Mouse (Mus musculus) limb, embryonic 14.5 days (tissue): ENCODE results near the gene Hapln3. TPM values are rescaled to one million over a fixed set of nuclear protein-coding genes. Genes with fewer than 3 reads are reported as not detected.

ENCODE experiments used
- ATAC-seq: fragments of 200-750 bp; cut with Nextera tagmentation; 2 replicates; pipeline ENCODE4 v1.8.0; 2017; ENCODE audit warnings: low read depth, moderate number of reproducible peaks, moderate TSS enrichment; ENCODE audit not compliant: low FRiP score
- DNase-seq: peaks from one replicate; pipeline ENCODE4 v3.0.0-alpha.2; 2015; ENCODE audit warnings: low spot score
- H3K27ac ChIP-seq: fragments of 300-500 bp; sonication (generic); replicated peaks from 2 replicates; pipeline ENCODE4 v1.5.1; 2014; ENCODE audit warnings: low read depth, mild to moderate bottlenecking, low read length, moderate library complexity, mixed read lengths
- H3K27me3 ChIP-seq: fragments of 300-500 bp; sonication (generic); 2 replicates; pipeline ENCODE4 v1.6.1; 2014; ENCODE audit warnings: low read length, mixed read lengths; ENCODE audit not compliant: control insufficient read depth, insufficient read depth
- H3K36me3 ChIP-seq: fragments of 300-500 bp; sonication (generic); 2 replicates; pipeline ENCODE4 v1.6.1; 2014; ENCODE audit warnings: mild to moderate bottlenecking, low read length, moderate library complexity, mixed read lengths; ENCODE audit not compliant: control insufficient read depth, insufficient read depth
- H3K4me1 ChIP-seq: fragments of 300-500 bp; sonication (generic); 2 replicates; pipeline ENCODE4 v1.6.1; 2014; ENCODE audit warnings: antibody characterized with exemption, low read length, mixed read lengths; ENCODE audit not compliant: control insufficient read depth, insufficient read depth
- H3K4me2 ChIP-seq: fragments of 300-500 bp; sonication (generic); replicated peaks from 2 replicates; pipeline ENCODE4 v1.6.1; 2014; ENCODE audit warnings: low read depth, mild to moderate bottlenecking, low read length, moderate library complexity; ENCODE audit not compliant: severe bottlenecking
- H3K4me3 ChIP-seq: fragments of 300-500 bp; sonication (generic); replicated peaks from 2 replicates; pipeline ENCODE4 v1.5.1; 2014; ENCODE audit warnings: low read length
- H3K9ac ChIP-seq: fragments of 300-500 bp; sonication (generic); 2 replicates; pipeline ENCODE4 v1.6.1; 2014; ENCODE audit warnings: mild to moderate bottlenecking, low read depth, low read length, moderate library complexity; ENCODE audit not compliant: severe bottlenecking
- H3K9me3 ChIP-seq: fragments of 300-500 bp; sonication (generic); 2 replicates; pipeline ENCODE4 v1.6.1; 2016; ENCODE audit warnings: low read length; ENCODE audit not compliant: control insufficient read depth
- POLR2A ChIP-seq: fragments of 200-500 bp; IDR thresholded peaks from 2 replicates; pipeline ENCODE4 v1.8.0; 2012; ENCODE audit warnings: inconsistent platforms, mild to moderate bottlenecking, moderate library complexity, borderline replicate concordance; ENCODE audit not compliant: insufficient read depth, insufficient read length; ENCODE audit errors: extremely low read depth
- WGBS: fragments of 180-500 bp; shearing (Covaris S2); extraction: QIAGEN DNeasy Blood & Tissue Kit; methylation state at CpG from one replicate; pipeline ENCODE4 v1.1.7; 2014; 5-methylcytosine and 5-hydroxymethylcytosine counted together
- polyA plus RNA-seq, 2 experiments: library from polyadenylated mRNA; depleted of rRNA in 1 of 2; stranded (reverse) in 1 of 2; unstranded in 1 of 2; fragments of >200 nt; fragmentation: Nextera tagmentation in 1 of 2; extraction: Ambion mirVana in 1 of 2; gene quantifications; 2 replicates each; pipeline versions ENCODE4 v1.2.1 to v1.2.3; 2012 to 2014

The Hapln3 gene
- polyA plus RNA-seq, 2 experiments = 1.5 to 2.3 TPM

DNA sequence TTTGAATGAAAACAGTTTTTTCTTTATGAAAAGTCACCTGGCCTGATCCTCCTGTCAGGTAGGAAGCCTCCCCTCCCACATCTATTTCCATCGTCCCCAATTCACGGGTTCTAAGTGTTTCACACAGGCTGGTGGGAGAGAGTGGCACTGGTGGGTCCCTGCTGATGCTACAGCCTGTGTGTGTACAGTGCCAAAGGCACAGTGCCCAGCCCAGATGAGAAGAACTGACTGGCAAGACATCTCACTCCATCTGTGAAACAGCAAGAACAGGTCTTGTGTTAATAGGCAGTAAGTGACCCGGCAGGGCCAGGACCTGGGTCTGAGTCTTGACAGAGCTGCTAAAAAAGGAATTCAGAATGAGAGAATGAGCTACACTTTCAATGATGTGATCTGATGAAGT lies 51.6 kb downstream of the Hapln3 start:
- no peaks in the 10 kb centered on the region for H3K27me3 ChIP-seq
- H3K9ac ChIP-seq = no peak overlapping the region
- H3K27ac ChIP-seq = no peak overlapping the region
- no peaks in the 10 kb centered on the region for H3K9me3 ChIP-seq
- ATAC-seq (no peak), DNase-seq (no peak)
- H3K36me3 ChIP-seq = no peaks in the 10 kb centered on the region
- no peak for TF ChIP-seq POLR2A
- no peak overlapping the region for H3K4me2 ChIP-seq
- H3K4me1 ChIP-seq = no peaks in the 10 kb centered on the region
- no peak overlapping the region for H3K4me3 ChIP-seq
- WGBS = 63% methylated on average over 3 of the region's 3 CpGs

DNA sequence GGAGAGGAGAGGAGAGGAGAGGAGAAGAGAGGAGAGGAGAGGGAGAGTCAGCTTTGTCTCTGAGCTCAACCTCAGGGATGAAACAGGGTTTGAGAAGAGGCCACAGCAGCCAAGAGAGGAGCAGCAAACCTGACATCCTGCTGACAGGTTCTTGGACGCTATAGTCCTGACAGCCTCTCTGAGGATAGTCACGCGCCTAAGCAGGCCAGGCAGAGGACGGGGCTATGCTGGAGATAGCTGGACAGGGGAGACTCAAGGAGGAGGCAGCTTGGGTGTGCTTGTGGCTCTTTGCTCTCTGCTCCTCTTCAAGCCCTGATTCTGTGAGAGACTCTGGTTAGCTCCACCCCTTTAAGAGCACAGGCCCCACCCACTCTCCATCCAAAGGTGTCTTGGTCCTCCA lies 62.6 kb downstream of the Hapln3 start:
- ATAC-seq (no peak), DNase-seq (no peak)
- H3K9me3 ChIP-seq = no peaks in the 10 kb centered on the region
- no peak overlapping the region for H3K9ac ChIP-seq
- H3K4me1 ChIP-seq = no peaks in the 10 kb centered on the region
- H3K27ac ChIP-seq = no peak overlapping the region
- H3K4me3 ChIP-seq = no peak overlapping the region
- no peaks in the 10 kb centered on the region for H3K36me3 ChIP-seq
- no peak overlapping the region for H3K4me2 ChIP-seq
- no peaks in the 10 kb centered on the region for H3K27me3 ChIP-seq
- TF ChIP-seq POLR2A = no peak
- 52% methylated on average over 3 of the region's 4 CpGs for WGBS

DNA sequence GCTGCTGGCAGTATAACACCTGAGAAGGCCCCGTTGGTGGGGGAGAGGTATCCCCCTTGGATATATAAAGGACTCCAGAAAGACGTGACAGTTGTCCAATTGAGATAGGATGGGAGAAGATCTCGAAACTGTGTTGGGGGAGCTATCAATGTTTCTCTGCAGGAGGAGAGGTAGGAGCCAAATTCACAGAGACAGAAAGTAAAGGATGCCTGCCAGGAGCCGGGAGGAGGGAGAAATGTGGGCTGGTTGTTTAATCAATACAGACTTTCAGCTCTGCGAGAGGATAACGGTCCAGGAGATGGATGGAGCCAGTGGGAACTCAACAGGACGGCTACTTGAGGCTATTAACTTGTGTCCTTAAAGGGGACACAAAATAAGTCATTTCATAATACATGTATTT lies 63.4 kb downstream of the Hapln3 start:
- H3K27ac ChIP-seq = no peak overlapping the region
- ATAC-seq = no peak
- 66% methylated on average over 7 of the region's 7 CpGs for WGBS
- H3K9me3 ChIP-seq = no peaks in the 10 kb centered on the region
- no peak overlapping the region for H3K4me3 ChIP-seq
- H3K36me3 ChIP-seq = no peaks in the 10 kb centered on the region
- H3K27me3 ChIP-seq = no peaks in the 10 kb centered on the region
- no peak overlapping the region for H3K9ac ChIP-seq
- H3K4me1 ChIP-seq = no peaks in the 10 kb centered on the region
- H3K4me2 ChIP-seq = no peak overlapping the region
- no peak for TF ChIP-seq POLR2A
- no peak for DNase-seq

Other genes with a start within 250 kb of the Hapln3 start
- 26.1 and 29.2 TPM in 2 replicates for gene Aen, start 235.2 kb downstream of the Hapln3 start, polyA plus RNA-seq (2012; rRNA removed)
- 33.8 and 34.1 TPM in 2 replicates for gene Aen, start 235.2 kb downstream of the Hapln3 start, polyA plus RNA-seq (2014; fragmentation: Nextera tagmentation; extraction: Ambion mirVana)
- 2.0 and 2.5 TPM in 2 replicates for gene Isg20, start 217.6 kb downstream of the Hapln3 start, polyA plus RNA-seq (2012; rRNA removed)
- 1.5 and 1.6 TPM in 2 replicates for gene Isg20, start 217.6 kb downstream of the Hapln3 start, polyA plus RNA-seq (2014; fragmentation: Nextera tagmentation; extraction: Ambion mirVana)
- 161 and 188 TPM in 2 replicates for gene Acan, start 77.5 kb downstream of the Hapln3 start, polyA plus RNA-seq (2012; rRNA removed)
- gene Acan, start 77.5 kb downstream of the Hapln3 start, polyA plus RNA-seq (2014; fragmentation: Nextera tagmentation; extraction: Ambion mirVana) = 61.7 and 73.3 TPM in 2 replicates
- gene Mfge8, start 18.0 kb upstream of the Hapln3 start, polyA plus RNA-seq (2012; rRNA removed) = 151 and 219 TPM in 2 replicates
- gene Mfge8, start 18.0 kb upstream of the Hapln3 start, polyA plus RNA-seq (2014; fragmentation: Nextera tagmentation; extraction: Ambion mirVana) = 166 and 177 TPM in 2 replicates
- 7.8 and 9.5 TPM in 2 replicates for gene Abhd2, start 142.2 kb upstream of the Hapln3 start, polyA plus RNA-seq (2012; rRNA removed)
- gene Abhd2, start 142.2 kb upstream of the Hapln3 start, polyA plus RNA-seq (2014; fragmentation: Nextera tagmentation; extraction: Ambion mirVana) = 10.9 and 13.0 TPM in 2 replicates